Mouse (Mus musculus): Measurements from ENCODE around the gene Zfp775.

- TF ChIP-seq GATA1 (IDR thresholded peaks at IDR 0.05; ENCODE audit: low read length): no peak
- TF ChIP-seq TAL1 (IDR thresholded peaks at IDR 0.05; ENCODE audit: low read length): no peak
Observed at GRCm38 (mm10) chr6:48555956-48556355, 45.9 kb upstream of the Zfp775 start.
